Mouse (Mus musculus) kidney, postnatal 10 days (tissue): ENCODE data around the gene 6720489N17Rik.
"Not testable (repeated sequence)": the region's sequence is repeated elsewhere in the genome, so short reads cannot be mapped to it uniquely, and the experiment has no call there.

Source experiments
- DNase-seq: peaks from one replicate; pipeline ENCODE4 v3.0.0; 2021; ENCODE audit warnings: mixed read lengths

Gene 6720489N17Rik

GRCm38 (mm10) chr13:62623577-62624276, at the start of gene 6720489N17Rik:
Gene 6720489N17Rik (minus strand): TSS chr13:62624182.
- peak; percentile 85 for DNase-seq

- DNase-seq: no peak
These were observed 29.4 kb upstream of the 6720489N17Rik start for GRCm38 (mm10) chr13:62653369-62653743.

- DNase-seq: peak; percentile 75
These were observed 28.8 kb upstream of the 6720489N17Rik start for GRCm38 (mm10) chr13:62652681-62653368.

DNA sequence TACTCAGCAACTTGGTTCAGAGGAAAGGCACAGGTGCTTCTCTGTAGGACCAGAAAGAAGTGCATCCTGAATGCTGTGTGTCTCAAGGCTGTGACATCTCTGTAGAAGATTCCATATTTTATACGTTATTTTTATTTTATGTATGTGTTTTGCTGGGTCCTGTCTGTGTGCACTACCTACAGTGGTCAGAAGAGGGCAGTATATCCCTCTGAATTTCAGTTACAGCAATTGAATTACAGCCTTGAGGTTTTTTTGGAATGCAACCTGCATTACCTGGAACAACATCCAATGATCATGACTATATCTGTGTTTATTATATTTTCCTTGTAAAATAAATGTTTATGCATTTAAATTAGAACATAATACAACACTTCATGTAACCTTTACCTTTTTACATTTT, 3.1 kb upstream of the 6720489N17Rik start:
- DNase-seq: peak; percentile 40

- not testable (repeated sequence) for DNase-seq
These were observed 289 bp upstream of the 6720489N17Rik start for GRCm38 (mm10) chr13:62624277-62624665.

DNA sequence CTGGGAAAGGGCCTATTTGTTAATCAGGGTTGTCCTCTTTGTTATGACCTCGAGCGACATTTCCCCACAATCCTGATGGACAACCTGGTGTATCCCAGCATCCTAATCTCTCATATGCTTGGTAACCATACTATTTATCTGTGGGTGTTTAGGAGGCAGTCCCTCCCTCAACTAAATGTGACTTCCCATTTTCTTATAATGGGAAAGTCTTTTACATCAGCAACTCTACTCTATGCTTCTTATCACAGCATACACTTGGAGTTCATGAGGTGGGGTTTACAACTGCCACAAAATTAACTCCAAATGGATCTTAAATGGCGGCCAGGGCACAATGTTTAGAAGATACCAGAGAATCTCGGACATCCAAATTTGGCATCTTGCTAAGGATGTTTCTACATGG, 6.5 kb downstream of the 6720489N17Rik start:
- not testable (repeated sequence) for DNase-seq

DNA sequence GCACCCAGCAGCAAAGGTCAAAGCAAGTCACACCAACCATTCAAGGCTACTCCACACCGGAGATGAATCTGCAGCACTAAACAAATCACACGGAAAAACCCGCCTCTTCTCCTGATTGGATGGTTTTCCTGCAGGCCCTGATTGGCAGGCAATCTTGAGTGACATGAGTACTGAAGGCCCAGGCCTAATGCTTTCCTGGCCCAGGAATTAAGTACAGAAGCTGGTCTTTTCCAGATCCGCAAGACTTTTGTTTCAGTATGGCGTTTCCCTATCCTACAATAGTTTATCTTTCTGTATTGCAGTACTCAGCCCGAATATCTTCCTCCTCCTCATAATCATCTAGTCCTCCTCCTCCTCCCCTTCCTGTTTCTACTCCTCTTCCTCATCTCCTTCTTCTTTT, 52.9 kb downstream of the 6720489N17Rik start, which contains the start of gene Zfp934:
TSS of gene Zfp934 (minus strand) at position 101 of the 400 bp plus-strand sequence.
- not testable (repeated sequence) for DNase-seq

- peak; percentile 40 for DNase-seq
These were observed 62.3 kb downstream of the 6720489N17Rik start for GRCm38 (mm10) chr13:62561696-62562095.

- DNase-seq: peak; percentile 70
These were observed 65.5 kb downstream of the 6720489N17Rik start, which contains the start of gene Zfp935 for GRCm38 (mm10) chr13:62558189-62559110. Gene Zfp935 (minus strand): TSS chr13:62558511.
